Mouse (Mus musculus) adrenal gland, adult 18-20 months (tissue): ENCODE measurements around the gene Pidd1. TPM values are rescaled to one million over a fixed set of nuclear protein-coding genes. Genes with fewer than 3 reads are reported as not detected.
A peak's percentile ranks its signal among the peaks of the same experiment; 100 is the strongest.
"Not testable (repeated sequence)": the region's sequence is repeated elsewhere in the genome, so short reads cannot be mapped to it uniquely, and the experiment has no call there.

Source experiments
- DNase-seq, 2 experiments: peaks; one replicate each; pipeline ENCODE4 v3.0.0; 2021 to 2022; ENCODE audit warnings: low spot score in 2 of 2
- total RNA-seq, 2 experiments: library from RNA; stranded (reverse); gene quantifications; 1 replicate in 1 of 2; 2 replicates in 1 of 2; pipeline ENCODE4 v1.2.3; 2021

Pidd1 gene
- total RNA-seq, 2 experiments from 2014 or later, result 1.1 to 1.4 TPM

DNA sequence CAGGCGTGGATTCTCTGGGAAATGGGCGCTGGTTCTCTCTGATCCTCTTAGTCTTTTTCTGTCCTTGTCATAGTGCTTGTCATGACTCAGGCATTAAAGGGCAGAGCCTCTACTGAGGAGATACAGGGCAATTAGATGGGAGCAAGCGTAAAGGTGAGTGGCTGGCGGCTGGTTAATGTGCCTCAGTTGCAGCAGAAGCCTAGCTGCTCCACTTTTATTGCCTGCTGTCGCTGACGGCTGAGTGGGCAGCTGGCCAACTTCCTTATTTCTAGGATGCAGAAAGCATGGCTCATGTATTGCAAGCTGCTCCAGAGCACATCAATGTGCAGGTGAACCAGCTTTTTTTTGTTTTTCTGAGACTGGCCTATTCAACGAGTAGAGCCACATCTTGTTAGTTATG, 24.9 kb downstream of the Pidd1 start:
- no peak for DNase-seq

DNA sequence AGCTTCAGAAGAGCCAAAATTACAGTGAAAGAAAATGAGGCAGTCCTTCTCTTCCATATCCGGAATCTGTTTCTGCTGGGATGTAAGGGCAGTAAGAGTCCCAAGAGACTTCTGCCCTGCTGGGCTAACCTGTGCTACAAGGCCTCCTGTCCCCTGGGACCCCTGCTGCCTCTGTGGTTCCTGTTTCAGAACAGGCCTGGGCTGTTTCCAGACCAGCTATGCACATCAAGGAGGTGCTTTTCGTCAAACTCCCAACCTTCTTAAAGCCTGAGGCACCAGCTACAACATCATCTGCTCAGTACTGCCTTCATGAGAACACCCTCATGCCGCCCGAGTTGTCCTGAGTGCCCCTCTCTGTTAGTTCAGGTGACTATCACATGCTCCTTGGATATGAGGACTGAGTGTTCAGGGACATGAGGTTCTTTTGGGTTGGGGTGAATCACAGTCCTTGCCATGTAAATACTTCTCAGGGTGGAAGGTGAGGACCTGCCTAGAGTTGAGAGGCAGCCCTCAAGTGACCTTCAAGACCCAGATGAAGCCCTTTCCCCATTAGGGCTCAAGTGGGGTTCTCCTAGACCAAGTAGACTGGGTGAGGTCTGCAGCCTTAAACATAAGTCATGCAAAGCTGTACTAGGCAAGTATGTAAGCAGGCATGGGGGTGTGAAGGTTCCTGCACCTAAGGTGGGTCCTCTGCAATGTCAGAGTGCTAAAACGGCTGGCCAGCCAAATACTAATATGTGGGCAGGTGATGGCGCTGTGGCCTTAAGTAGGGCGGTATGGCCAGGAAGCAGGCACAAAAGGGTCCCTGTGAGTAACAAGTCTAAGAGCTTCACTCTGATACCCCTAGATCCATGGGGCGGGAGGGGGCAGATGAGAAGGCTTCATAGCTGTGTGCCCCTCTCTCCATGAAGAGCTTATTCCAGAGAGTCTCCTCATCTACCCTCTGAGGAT, 25.8 kb downstream of the Pidd1 start:
- no peak for DNase-seq

DNA sequence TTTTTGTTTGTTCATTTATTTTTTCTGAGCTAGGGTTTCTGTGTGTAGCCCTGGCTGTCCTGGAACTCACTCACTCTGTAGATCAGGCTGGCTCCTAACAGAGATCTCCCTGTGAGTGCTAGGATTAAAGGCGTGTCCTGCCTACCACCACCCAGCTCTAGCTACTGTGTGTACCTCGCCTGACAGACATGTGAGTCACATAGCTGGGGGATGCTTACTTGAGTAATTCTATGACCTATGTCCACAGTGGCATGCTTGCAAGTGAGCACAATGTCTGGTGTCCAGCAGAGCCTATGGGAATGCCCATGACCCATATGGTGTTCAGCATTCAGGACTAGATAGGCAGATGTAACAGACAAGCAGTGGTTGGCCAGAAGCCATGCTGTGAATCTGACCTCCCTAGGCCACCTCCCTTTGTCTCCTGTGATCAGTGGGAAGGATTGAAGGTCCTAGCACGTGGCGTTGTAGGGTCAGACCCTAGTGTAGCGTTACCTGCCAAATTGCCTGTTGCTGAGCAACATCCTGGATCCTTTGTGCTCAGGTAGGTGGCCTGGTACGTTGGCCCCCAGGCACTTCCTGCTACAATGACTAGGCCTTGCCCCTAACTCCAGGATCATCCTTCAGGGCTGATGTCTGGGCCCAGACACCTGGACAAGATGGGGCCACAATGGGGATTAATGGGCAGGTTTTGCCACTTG, 27.5 kb downstream of the Pidd1 start:
- DNase-seq, result no peak

DNA sequence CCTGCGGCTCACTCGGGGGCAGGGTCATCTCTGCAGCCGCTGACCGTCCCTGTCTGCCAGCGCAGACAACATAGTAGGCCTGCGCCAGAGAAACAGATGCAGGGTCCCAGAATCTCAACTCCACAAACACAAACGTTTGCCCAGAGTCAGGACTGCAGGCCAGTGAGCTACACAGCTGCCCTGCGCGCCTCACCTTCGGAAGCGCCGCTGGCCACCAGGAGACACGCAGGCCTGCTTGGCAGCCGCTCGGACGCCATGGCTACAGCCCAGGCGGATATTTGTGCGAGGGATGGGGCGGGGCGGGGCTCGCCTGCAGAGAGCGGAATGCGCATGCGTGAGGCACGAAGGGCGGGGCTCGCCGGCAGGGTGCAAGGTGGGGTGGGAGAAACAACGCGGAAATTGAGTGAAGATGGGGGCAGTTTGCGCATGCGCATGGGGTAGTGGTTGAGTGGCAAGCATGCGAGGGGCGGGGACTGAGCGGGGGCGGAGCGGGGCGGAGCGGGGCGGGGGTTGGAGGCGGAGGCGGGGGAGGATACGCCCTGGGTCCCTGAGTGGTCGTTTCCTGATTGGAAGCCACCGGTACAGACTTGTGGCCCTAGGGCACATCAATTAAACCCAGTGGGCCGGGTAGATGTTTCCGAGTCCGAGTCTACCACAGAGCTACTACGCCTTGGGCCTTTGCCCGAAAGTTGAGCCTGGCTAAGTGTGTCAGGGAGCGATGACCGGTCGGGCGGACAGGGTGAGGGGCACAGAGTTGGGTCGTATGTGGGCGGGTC, 29.8 kb downstream of the Pidd1 start, which contains the start of gene Gatd1:
Gene Gatd1, minus strand, starts transcription at position 328 of the 776 bp plus-strand sequence.
- peak; percentile 99 for DNase-seq

DNA sequence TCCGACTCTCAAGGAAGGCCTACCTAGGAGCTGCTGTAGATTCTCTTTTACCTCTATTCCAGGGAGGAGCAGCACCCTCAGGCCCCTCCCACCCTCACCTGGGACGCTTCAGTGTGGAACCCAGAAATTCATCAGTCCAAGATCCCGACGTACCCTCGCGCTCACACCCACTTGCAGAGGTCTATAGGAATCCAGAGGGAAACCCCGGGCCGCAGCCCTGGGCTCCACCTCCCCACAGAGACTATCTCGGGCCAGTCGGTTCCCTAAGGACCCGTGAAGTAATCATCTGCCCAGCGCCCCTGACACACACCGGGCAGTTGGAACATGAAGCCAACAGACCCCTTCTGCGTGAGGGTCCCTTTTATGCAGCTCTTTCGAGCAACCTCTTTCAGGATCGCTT, 30.5 kb downstream of the Pidd1 start:
- no peak for DNase-seq

DNA sequence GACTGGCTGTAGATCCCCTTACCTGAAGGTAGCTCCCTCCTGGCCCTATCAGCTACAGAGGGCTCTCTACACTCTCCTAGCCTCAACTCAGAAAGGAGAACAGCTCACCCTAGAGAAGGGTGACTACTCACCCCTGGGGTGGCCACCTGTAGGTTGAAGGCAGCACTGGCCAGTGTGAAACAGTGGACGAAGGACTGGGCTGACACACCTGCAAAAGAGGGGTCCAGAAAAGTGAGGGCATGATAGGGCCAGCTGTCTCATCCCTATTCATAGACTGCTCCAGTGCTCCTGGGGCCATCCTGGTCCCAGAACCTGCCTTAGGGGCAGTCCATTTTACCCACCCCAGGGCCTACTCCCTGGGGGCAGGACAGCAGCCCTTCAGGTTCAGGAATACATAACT, 32.2 kb downstream of the Pidd1 start:
- no peak for DNase-seq

DNA sequence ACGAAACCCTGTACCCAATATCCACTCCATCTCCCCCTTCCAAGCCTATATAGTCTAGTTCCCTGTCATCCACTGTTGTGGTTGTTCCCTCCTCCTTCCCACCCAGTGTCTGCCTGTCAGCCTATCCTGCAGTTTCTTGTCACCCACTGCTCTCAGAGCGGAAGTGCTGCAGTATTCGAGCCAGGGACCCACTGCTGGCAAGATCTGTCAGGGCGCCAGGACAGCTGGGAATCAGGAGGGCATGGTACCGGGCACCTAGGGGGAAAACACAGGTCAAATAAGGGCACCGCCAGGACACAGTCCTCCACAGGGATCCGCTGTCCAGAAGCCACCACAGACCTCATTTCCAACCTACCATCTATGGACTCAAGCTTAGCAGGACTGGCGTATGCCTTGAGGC, 33.2 kb downstream of the Pidd1 start:
- no peak for DNase-seq

DNA sequence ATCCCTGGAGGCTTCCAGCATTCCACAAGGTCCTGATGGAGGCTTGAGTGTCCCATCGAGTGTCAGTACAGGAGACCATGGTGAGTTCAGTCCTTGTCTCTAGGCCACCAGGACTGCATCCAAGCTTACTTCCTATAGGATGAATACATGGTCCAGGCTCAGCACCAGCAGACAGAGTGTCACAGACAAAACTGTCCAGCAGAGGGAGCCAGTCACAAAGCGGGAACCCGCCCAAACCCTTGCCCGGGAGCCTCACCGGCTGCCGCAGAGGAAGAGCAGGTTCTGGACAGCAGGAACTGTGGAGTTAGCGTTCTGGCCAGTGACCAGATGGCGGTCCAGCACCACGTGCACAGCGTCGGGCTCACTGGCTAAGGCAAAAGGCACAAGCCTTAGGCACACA, 35.0 kb downstream of the Pidd1 start:
- DNase-seq, result peak; percentile 88 to 92

DNA sequence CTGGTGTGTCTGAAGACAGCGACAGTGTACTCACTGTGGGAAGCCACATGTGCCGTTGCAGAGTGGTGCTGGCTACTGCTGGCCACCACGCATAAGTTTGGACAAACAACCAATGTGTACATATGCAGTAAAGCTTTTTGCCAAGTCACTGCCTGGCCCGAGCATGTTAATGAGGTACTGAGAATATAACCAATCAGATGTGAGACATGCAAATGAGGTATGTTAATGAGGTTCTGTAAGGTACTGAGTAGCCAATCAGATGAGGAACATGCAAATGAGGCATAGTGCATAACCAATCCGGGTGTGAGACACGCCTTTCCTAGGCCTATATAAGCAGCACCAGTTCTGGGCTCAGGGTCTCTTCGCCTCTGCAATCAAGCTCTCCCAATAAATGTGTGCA, 36.2 kb downstream of the Pidd1 start:
- not testable (repeated sequence) for DNase-seq

DNA sequence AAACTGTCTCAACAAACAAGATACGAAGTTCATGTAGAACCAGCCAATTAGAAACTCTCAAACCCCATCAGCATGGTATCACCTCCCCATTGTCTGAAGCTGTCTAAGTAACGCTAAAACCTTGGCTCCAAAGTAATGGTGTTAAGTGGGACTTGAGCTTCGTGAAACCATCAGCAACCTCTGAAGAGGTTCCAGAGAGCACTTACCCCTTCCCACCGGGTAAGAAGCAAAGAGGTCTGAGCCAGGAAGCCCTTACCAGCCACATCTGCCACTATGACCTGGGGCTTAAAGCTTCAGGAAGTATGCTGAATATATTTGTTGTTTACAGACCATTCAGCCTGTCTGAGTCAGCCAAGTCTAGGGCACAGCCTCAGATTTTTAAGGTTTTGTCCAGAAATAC, 38.4 kb downstream of the Pidd1 start:
- DNase-seq, result no peak

DNA sequence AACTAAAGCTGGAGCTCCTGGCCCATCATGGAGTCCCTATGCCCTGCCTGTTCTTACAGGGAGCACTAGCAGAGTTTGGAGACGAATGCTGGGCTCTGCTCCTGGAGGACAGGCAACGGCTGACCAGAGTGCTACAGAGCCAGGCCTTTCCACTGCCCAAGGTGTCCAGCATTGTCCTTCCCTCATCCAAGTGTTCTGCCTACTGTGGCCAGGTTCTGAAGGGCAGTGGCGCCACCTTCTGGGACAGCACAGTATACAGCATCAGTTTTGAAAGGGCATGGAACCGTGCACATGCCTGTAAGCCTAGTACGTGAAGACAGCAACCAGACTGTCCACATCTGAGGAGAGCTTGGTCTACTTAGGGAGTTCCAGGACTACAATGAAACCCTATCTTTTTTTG, 40.5 kb downstream of the Pidd1 start:
- peak; percentile 57 to 67 for DNase-seq

DNA sequence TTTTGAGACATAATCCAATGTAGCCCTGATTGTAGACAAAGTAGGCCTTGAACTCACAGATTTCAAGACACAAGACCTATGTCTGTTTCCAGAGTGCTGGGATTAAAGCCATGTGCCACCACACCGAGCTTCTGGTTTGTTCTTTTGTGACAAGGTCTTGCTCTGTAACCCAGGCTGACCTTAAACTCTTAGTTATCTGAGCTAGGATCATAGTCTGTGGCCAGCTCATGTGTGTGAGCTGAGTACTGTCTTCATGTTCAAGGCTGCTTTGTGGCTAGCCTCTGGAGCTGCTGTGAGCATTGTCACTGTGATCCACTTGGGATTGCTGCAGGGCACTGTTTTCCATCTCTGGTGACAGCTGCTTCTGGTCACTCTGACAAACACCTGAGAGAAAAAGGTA, 48.5 kb downstream of the Pidd1 start:
- DNase-seq, result no peak

DNA sequence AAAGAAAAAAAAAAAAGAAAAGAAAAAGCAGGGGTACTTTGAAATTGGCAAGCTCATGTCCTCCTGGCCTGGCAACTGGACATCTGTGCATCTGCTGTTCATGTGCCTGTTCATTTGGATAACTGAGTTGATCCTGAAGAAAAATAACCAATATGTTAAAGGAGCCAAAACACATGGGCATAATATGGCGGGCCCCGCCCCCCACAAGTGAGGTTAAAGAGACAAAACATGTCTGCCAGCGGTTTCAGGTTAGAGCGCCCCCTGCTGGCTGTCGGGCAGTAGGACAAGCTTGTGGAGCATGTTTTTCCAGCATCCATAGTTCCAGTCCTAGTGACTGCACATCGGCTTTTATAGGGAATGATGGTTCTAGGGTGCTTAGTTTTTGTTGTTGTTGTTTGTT, 49.1 kb downstream of the Pidd1 start:
- DNase-seq, result peak; percentile 67 to 73

DNA sequence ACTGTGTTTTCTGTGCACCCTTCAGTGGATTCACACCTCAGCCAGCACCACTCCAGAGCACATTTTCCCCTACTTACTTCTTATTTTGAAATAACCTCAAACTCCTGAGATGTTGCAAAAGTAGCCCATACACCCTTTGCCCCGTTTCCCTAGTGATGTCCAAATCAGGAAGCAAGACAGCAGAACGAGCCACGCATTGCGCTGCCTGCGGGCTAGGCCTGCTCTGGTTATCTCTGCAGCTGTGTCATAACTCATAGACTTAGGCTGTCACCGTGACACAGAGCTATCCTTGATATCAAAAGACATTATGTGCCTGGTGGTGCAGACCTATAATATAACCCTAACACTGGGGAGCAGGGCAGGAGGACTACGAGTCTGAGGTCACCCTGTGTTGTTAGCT, 49.7 kb downstream of the Pidd1 start:
- DNase-seq, result peak in 1 of 2 experiments; percentile 44

DNA sequence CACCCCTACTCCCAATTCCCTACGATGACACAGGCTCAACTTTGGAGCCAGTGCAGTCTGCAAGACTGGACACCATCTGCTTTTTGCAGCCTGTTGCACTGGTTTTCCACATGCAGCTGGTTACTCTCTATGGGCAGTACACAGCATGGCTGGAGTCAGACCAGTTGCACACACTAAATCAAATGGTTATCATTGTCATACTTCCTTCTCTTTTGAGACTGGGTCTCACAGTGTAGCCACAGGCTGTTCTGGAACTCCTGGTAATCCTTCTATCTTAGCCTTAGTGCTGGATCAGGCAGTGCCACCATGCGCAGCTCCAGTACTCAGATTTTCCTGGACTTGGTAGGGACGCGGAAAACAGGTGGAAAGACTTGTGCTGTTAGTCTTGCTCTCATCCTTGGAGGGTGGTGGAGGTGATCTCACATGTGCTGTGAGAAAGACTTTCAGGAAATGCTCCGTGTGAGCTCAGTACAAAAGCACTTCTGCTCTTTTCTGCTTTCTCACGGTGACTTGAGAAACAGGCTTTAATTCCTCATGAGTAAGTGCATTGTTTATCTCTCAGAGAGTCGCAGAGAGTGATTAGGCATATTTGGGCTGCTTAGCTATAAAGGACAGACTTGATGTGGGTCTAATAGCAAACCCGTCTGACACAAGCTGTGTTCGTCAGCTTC, 51.1 kb downstream of the Pidd1 start:
- peak in 1 of 2 experiments; percentile 29 for DNase-seq

DNA sequence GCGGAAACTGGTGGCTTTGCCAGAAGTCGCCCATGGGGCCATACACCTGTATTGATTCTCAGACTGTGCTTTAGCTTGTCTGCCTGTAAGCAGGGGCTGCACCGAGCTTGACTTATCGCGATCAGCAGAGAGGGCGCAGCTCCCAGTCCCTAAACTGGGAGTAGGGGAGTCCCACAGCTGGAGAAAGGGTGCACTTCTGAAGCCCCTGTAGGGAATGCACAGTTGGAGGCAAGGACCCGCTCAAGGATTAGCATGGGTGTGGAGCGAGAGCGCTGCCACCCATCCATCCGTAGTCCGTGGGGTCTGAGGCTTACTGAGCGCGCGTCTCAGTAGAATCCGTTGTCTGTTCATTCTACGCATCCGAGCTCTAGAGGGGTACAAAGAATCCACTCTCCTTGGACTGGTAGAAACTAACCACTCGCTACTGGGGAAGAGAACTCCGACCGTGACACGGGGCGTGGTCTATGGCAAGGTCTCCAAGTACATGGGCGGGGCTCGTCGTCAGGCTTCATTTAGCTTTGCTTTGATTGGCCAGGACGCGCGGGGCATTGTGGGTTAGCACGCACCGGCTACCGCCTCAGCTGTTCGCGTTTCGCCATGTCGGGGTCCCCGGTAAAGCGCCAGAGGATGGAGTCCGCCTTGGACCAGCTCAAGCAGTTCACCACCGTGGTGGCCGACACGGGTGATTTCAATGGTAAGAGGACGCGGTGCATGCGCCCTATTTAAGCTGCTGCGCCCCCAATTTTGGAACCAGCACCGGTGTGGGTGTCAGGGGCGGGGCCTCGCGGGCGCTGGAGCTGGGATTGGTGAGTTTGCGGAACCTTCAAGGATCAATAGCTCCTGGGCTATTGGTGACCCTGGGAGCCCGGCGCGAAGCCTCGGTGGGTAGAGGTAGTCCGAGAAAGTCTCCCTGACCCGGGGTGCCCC, 51.9 kb downstream of the Pidd1 start, which contains the start of gene Taldo1:
Gene Taldo1, plus strand, starts transcription at position 575 of the 927 bp plus-strand sequence.
- DNase-seq, result peak; percentile 93 to 96

DNA sequence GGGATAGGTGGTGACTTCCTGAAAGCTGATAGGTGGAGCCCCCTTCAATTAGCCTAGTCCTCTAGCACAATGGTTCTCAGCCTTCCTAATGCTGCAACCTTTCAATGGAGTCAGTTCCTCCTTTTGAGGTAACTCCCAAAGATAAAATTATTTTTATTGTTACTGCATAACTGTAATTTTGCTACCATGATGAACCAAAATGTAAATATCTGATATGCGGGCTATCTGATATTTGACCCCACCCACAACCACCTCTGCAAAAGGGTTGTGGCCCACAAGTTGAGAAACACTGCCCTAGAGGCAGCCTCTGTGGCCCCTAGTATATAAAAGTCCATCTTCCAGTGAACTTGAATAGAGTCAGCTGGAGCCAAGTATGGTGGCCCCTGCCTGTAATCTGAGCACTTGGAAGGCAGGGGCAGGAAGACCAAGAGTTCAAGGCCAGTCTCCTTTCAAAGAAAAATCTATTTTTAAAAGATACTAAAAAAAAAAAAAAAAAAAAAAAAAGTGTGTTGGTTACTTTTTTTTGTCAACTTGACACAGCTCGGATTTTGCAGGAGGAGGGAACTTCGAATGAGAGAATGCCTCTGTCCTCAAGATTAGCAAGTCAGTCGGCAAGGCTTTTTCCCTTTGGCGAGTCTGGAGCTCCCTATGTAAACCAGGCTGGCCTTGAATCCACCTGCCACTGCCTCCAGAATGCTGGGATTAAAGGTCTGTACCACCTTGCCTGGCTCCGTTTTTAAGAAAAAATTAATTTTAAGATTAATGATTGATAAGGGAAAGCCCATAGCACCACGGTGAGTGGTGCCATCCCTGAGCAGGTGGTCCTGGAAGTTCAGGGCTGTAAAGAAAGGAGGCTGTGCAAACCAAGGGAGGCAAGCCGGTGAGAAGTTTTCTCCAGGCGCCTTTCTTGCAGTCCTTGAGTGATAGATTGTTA, 53.2 kb downstream of the Pidd1 start:
- DNase-seq, result no peak

DNA sequence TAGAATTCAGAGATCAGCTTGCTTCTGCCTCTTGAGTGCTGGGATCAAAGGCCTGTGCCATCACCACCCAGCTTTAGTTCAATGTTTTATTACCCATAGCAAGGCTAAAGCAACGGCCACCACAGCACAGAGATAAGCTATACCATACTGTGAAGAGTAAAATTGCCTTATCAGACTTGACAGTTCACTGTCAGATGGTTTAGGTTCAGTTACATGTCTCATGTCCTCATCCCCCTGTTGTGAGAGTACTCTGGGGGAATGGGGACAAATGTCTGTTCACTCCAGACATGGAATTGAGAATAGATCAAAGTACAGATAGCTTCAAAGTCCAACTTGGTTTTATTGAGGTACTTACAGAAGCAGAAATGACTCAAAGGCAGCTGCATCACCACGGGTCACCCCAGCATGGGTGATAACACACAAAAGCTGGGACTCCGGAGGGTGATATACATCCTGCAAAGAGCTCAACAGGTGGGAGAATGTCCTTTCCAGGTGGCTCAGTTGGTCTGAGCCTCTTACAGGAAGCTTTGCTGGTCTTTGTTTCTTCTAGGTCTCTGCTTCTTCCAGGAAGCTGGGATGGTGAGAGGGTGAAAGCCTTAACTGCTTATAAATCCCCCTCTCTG, 55.2 kb downstream of the Pidd1 start:
- no peak for DNase-seq
